Mouse (Mus musculus) stomach, postnatal 0 days (tissue): ENCODE results near the gene Serpina3i.

Source experiments
- CTCF ChIP-seq: IDR thresholded peaks from 2 replicates; pipeline ENCODE4 v1.5.1; 2016; ENCODE audit warnings: antibody characterized with exemption, low read depth, mild to moderate bottlenecking, moderate library complexity
- EP300 ChIP-seq: optimal IDR thresholded peaks from 2 replicates; pipeline ENCODE3; 2016; ENCODE audit warnings: antibody characterized with exemption

DNA sequence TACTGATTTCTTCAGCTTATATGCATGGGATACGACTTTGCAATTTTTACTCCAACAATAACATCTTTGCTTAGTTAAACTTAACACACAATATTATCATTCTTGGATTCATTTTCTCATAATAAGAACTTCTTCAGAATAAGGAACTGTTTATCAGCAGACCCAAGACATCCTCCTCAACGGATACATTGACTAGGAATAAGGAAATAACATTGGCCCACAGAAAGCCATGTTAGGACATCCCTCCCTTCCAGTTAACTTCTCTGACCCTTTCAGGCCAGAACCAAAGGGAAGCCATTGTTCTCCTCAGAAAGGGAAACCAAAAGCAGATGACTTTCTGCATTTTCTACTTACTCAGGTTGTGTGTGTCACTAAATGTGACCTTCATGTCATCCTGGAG is 32.2 kb upstream of the Serpina3i start:
- TF ChIP-seq CTCF = no peak
- no peak for TF ChIP-seq EP300
